Mouse (Mus musculus): ENCODE data around the gene Ythdf2.
"Not testable (repeated sequence)": the region's sequence is repeated elsewhere in the genome, so short reads cannot be mapped to it uniquely, and the experiment has no call there.

Gene Ythdf2

DNA sequence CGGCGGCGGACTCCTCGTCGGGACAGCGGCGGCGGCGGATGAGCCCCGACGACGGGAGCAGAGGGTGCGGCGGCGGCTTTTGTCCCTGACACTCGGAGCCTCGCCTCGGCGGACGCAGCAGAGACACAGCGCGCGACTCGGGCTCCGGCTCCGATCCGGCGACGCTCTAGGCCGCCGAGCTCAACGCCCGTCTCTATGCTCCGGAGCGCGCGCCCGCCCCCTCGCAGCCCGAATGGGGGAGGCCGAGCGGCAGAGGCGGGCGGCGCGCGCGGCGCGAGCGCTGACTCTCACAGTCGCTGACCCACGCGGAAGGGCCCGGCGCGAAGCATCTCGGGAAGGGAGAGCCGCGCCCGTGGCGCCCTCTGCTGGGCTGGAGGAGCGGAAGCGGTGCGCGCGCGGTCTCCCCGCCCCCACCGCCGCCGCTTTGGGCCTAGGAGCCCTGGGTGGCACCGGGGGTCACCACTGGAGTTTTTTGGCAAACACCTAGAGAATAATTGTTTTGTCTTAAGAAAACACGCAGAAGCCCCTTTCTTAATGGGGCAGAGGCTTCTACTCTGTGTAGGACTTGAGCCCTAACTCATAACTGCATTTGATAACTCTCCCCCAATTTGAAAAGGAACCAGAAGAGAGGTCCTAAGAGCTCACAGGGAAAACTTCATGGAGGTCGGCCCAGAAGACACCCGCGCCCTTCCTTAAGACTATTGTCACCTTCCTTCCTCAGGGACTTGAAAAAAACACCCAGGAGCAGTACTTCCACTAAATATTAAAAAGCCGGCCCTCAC is at the start of gene Ythdf2:
Ythdf2 (minus strand) TSS at position 351 of the 782 bp plus-strand sequence.
- peak; percentile 97 for DNase-seq

- peak; percentile 40 for DNase-seq
Observed at GRCm38 (mm10) chr4:132260404-132261379, 48.6 kb upstream of the Ythdf2 start.

GRCm38 (mm10) chr4:132259248-132259647 is 47.1 kb upstream of the Ythdf2 start:
- no peak for DNase-seq

- no peak for DNase-seq
Observed at GRCm38 (mm10) chr4:132256384-132256783, 44.3 kb upstream of the Ythdf2 start.

DNA sequence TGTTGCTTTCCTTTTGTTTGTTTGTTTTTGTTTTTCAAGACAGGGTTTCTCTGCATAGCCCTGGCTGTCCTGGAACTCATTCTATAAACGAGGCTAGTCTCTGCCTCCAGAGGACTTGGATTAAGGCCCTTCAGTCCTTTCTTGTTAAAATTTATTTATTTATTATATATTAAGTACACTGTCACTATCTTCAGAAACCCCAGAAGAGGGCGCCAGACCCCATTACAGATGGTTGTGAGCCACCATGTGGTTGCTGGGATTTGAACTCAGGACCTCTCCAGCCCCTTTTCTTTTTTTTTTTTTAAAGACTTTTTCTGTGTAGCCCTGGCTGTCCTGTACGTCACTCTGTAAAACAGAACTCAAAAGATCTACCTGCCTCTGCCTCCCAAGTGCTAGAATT is 42.9 kb upstream of the Ythdf2 start:
- no peak for DNase-seq

DNA sequence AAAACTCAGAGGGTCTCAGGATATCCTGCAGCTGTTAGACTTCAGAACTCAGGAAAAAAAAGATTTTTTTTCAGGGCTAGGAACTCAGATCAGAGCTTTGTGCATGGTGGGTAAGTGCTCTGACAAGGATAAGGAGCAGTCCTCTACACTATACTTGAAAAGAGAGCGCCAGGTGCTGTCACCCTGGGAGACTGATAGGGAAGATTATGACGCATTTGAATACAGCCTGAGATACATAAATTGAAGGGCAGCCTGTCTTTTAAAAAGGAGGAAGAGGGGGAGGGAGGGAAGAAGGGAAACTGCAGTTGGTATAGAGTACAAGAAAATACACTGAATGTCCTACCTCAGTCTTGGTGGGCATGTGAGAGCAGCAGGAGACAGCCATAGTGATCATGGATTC is 41.5 kb upstream of the Ythdf2 start:
- no peak for DNase-seq

GRCm38 (mm10) chr4:132253128-132253527 is 41.0 kb upstream of the Ythdf2 start:
- DNase-seq, result no peak

DNA sequence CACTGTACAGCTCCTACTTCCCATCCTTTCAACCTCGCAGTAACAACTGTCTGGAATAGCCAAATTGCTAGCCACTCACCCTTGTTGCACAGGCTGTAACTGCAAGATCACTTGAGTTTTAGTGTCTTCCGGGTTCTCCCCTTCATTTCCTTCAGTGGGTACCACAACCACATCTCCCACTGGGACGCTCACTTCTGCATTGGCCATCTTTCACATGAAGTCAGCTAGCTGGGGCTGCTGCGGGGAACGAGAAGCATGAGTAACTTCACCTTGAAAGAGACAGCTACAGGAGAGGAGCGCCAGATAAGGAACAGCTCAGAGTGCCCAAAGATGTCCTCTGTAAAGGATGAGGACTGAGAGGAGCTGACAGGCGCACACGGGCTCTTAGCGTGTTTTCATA is 39.5 kb upstream of the Ythdf2 start:
- no peak for DNase-seq

DNA sequence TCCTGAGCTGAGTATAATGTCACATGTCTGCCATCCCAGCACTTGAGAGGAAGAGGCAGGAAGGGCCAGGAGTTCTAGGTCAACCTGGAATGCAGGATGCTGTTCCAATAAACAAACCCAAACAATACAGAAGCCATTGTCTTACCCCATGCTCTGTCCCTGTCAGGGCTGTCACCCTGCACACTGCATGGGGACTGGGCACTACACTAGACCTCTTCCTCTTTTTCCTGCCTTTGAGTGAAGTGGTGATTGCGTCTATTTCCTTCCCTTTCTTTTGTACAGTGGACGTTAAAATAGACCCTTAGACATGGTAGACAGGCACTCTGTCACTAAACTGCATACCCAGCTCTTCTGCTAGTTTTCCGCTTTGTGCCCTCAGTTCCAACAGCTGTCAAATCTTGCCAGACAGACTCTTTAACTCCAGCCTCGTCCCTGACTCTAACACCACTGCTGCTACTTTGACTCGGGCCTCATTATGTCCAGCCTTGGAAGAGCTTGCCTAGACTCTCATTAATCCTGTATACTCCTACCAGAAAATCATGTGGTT is 35.4 kb upstream of the Ythdf2 start:
- DNase-seq, result no peak

- DNase-seq, result no peak
Observed at GRCm38 (mm10) chr4:132245643-132246042, 33.5 kb upstream of the Ythdf2 start.

GRCm38 (mm10) chr4:132241208-132241607 is 29.1 kb upstream of the Ythdf2 start:
- no peak for DNase-seq

DNA sequence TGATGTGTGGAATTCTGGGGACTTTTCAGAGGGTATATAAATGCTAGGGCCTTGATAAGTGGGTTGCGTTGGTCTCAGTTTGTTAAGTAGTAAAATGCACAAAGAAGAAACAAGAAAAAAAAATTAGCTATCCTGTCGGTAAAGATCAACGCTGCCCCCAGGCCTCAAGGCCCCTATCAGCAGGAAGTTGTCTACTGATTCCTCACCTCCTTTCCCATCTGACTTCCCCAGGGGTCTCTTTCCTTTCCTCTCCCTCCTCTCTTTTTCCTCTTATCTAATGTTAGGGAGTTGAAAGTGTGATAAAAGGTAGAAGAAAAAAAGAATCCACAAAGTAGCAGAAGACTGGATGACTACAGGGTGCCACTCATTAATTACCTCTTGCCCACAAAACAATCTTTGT is 28.3 kb upstream of the Ythdf2 start:
- no peak for DNase-seq

DNA sequence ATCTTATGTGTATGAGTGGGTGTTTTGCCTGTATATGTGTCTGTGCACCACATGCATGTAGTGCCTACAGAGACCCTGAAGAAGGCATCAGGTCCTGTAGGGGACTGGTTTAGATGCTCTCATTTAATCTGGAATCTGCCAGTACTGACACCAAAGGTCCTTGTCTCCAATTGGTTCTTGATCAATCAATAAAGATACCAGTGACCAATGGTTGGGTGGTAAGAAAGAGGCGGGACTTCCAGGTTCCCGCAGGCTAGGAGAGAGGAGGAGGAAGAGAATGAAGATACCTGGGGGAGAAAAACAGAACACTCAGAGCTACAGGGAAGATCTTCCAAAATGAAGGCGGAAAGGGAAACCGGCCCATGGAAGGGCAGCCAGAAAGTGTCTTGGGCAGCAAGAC is 26.3 kb upstream of the Ythdf2 start:
- no peak for DNase-seq

DNA sequence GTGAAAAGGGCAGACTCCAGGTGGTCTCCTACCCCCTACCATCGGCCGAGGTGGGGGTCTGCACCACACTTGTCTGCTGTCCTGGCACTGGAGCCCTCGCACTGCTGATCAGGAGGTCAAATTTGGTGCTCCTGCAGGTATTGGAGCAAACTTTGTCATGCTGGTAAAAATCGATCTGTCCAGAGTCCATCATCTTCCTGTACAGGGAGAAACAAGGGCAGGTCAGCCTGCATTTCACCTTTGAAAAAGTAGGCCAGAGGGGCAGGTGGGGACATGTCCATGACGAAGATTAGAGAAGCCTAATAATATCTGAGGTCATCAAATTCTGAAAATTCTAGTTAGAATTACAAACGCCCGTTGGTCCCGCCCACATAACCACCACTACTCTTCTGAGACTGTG is 22.6 kb upstream of the Ythdf2 start:
- DNase-seq, result no peak

- no peak for DNase-seq
Observed at GRCm38 (mm10) chr4:132230422-132230821, 18.3 kb upstream of the Ythdf2 start.

DNA sequence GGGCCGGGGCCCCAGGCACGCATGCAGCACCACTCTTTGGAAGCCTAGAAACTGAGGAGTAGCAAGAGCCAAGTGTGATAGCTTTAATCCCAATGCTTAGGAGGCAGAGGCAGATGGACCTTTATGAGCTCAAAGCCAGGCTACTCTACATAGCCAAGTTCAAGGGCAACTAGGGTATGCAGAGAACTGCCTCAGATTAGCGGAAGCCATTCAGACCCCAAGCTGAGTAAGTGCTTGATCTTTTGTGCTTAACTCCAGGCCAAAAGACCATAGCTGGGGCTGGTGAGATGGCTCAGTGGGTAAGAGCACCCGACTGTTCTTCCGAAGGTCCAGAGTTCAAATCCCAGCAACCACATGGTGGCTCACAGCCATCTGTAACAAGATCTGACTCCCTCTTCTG is 9.9 kb upstream of the Ythdf2 start:
- DNase-seq, result not testable (repeated sequence)

GRCm38 (mm10) chr4:132218439-132218838 is 6.3 kb upstream of the Ythdf2 start:
- DNase-seq, result not testable (repeated sequence)

- DNase-seq, result no peak
Observed at GRCm38 (mm10) chr4:132217781-132218180, 5.7 kb upstream of the Ythdf2 start.

DNA sequence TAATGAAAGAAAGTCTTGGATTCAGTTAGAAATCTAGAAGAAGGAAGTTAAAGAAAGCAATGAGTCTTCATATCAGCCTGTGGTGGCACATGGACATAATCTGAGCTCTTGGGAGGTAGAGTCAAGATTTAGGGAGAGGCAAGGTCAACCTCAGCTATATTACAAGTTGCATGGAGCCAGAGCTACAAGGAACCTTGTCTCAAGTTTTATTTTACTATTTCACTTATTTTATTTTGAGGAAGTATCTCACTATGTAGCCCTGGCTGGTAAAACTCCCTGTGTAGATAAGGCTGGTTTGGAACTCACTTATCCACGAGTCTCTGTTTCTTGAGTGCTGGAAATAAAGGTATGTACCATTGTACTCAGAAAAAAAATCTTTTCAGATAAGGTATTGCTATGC is 4.5 kb upstream of the Ythdf2 start:
- DNase-seq, result no peak

GRCm38 (mm10) chr4:132214847-132215246 is 2.7 kb upstream of the Ythdf2 start:
- DNase-seq, result no peak

- peak; percentile 14 for DNase-seq
Observed at GRCm38 (mm10) chr4:132211091-132211942, 786 bp downstream of the Ythdf2 start.

- no peak for DNase-seq
Observed at GRCm38 (mm10) chr4:132210325-132210724, 1.8 kb downstream of the Ythdf2 start.

DNA sequence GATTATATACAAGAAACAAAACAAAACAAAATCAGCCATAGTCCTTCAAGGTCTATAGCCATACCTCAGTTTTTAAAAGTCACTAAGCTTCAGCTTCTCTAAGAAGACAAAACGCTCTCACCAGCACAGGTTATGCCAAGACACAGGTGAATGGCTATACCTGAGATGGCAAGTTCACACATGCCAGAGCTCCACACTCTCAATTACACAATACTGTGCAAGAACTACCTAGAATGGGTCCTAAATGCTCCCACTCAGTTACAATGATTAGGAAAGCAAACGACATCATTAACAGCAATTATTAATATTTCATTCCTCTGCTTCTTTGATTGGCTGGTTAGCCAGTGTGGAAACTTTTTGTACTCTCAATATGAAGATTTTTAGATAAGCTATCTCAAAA is 2.8 kb downstream of the Ythdf2 start:
- DNase-seq, result no peak

Data from cerebellum, adult 8-10 months (tissue).